Mouse (Mus musculus): Measurements from ENCODE around the gene Pgbd5.
A peak's percentile ranks its signal among the peaks of the same experiment; 100 is the strongest.

Pgbd5 gene

DNA sequence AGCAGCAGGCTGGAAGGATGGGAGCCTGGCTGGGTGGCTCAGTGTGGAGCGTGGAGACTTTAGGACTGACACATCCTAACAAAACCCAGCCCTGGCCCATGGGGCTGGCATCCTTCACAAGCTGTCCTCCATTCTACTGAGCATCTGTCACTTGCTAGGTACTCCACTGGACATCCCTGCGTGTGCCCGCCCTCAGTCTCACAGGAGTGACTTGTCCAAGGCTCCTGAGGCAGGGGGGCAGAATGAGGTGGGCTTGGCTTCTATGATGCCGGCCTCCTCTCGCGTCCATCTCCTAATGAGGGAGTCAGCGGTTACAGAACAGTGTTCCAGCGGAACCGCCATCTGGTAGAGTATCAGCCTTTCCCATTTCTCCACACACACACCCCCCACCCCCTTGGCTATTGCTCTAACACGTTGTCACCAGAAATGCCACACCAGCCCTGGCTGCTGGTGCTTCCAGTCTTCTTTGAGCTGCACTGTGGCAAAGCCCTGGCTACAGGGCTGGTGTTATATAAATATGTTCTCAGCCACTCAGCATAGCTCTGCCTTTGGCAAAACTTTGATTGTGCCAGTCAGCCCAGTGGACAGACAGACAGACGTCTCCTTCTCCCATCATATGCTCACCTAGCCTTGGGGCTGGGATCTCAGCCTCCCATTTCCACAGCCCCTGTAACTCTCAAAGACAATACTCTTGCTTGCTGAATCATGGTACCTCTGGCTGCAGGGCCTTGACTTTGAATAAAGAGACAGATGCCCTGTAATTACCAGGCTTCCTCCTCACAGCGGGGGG is 34.8 kb downstream of the Pgbd5 start:
- Histone ChIP-seq H3K9me3 (ENCODE audit: low read length) (no peaks in the 10 kb centered on the region), H3K27me3 (ENCODE audit: insufficient read depth, low read length) (no peaks in the 10 kb centered on the region), H3K36me3 (ENCODE audit: insufficient read depth, low read length) (peaks cover 10% of the 10 kb centered on the region; the same call in 1 of the 2 replicates), H3K4me1 (replicated peaks; ENCODE audit: low read depth, low read length) (peaks cover 77% of the 10 kb centered on the region), H3K4me3 (replicated peaks; ENCODE audit: low read length) (peak overlapping the region; percentile 20)
- TF ChIP-seq CTCF (conservative IDR thresholded peaks at IDR 0.05; ENCODE audit: low read length) (no peak), NANOG (IDR thresholded peaks at IDR 0.05; ENCODE audit: borderline replicate concordance, low read length) (no peak), POU5F1 (IDR thresholded peaks at IDR 0.05; ENCODE audit: borderline replicate concordance, low read length) (no peak)

DNA sequence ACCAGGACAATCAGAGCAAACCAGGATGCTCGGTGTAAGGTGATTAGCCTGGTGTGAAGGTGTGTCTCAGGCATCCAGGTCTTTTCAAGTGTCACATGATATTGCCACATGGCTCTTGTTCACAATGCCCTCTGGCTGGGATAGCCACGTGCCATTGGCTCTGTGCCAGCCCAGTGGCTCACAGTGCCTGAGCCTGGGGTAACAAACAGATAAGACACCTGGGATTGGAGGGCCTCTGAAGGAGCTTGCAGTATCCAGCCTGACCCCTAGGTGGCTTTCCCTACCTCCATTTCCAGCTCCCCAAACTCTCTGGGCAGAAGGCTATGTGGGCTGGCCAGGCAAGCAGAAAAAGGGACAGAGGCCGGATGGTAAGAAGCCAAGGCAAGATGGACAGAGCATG is 35.6 kb downstream of the Pgbd5 start:
- Histone ChIP-seq H3K9me3 (ENCODE audit: low read length) (no peaks in the 10 kb centered on the region), H3K4me3 (replicated peaks; ENCODE audit: low read length) (no peak overlapping the region), H3K36me3 (ENCODE audit: insufficient read depth, low read length) (peaks cover 8% of the 10 kb centered on the region; the same call in 1 of the 2 replicates), H3K27me3 (ENCODE audit: insufficient read depth, low read length) (no peaks in the 10 kb centered on the region), H3K4me1 (replicated peaks; ENCODE audit: low read depth, low read length) (peaks cover 83% of the 10 kb centered on the region)
- TF ChIP-seq CTCF (conservative IDR thresholded peaks at IDR 0.05; ENCODE audit: low read length) (peak; percentile 78), NANOG (IDR thresholded peaks at IDR 0.05; ENCODE audit: borderline replicate concordance, low read length) (no peak)

DNA sequence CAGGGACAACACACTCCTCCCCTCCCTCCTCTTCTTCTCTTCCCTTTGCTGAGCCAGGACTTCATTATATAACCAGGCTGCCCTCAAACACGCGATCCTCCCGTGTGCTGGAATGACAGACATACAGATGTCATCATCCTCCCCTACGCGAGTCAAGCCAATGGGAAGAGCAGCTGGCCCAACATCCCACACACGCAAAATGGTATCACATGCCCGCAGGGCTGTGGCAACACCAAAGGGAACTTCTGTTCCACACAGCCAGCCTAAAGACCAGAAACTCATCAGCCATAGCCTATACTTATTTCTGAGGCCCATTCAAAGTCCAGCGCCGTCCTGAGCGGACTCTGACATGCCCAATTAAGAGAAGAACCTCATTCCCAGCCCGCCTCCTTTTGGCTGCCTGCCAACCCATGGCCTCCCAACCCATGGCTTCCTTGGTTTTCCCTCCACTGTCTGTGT is 40.0 kb downstream of the Pgbd5 start:
- Histone ChIP-seq H3K9me3 (ENCODE audit: low read length) (no peaks in the 10 kb centered on the region), H3K27me3 (ENCODE audit: insufficient read depth, low read length) (no peaks in the 10 kb centered on the region), H3K4me3 (replicated peaks; ENCODE audit: low read length) (no peak overlapping the region), H3K36me3 (ENCODE audit: insufficient read depth, low read length) (no peaks in the 10 kb centered on the region), H3K4me1 (replicated peaks; ENCODE audit: low read depth, low read length) (peaks cover 58% of the 10 kb centered on the region)
- no peak for TF ChIP-seq CTCF (conservative IDR thresholded peaks at IDR 0.05; ENCODE audit: low read length)
- no peak for TF ChIP-seq NANOG (IDR thresholded peaks at IDR 0.05; ENCODE audit: borderline replicate concordance, low read length)
- no peak for TF ChIP-seq POU5F1 (IDR thresholded peaks at IDR 0.05; ENCODE audit: borderline replicate concordance, low read length)

DNA sequence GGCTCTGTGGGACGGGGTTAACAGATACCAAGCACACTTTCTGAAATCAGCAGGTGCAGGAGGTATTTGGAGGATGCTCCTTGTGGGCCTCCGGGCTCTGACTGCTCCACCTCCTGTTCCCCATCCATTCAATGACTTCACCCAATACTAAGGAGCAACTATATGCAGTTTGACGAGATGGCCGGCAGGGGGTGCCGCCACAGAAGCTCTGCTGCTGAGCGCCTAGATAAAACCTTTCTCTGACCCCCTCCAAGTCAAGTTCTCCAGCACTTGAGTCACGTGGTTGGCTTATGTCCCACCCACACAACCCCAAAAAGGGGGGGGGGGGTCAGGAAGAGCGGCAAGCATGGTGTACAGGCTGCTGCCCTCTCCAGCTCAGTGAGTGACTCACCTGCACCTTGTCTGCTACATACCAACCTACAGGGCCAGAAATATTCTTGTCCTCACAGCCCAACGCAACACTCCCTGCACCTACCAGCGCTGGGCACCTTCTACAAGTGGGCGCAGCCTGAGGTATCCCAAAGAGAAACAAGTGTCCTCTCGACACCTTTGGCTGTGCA is 40.5 kb downstream of the Pgbd5 start:
- TF ChIP-seq NANOG (IDR thresholded peaks at IDR 0.05; ENCODE audit: borderline replicate concordance, low read length) (no peak), POU5F1 (IDR thresholded peaks at IDR 0.05; ENCODE audit: borderline replicate concordance, low read length) (no peak), CTCF (conservative IDR thresholded peaks at IDR 0.05; ENCODE audit: low read length) (peak; percentile 58)
- no peaks in the 10 kb centered on the region for H3K36me3 ChIP-seq (ENCODE audit: insufficient read depth, low read length)

DNA sequence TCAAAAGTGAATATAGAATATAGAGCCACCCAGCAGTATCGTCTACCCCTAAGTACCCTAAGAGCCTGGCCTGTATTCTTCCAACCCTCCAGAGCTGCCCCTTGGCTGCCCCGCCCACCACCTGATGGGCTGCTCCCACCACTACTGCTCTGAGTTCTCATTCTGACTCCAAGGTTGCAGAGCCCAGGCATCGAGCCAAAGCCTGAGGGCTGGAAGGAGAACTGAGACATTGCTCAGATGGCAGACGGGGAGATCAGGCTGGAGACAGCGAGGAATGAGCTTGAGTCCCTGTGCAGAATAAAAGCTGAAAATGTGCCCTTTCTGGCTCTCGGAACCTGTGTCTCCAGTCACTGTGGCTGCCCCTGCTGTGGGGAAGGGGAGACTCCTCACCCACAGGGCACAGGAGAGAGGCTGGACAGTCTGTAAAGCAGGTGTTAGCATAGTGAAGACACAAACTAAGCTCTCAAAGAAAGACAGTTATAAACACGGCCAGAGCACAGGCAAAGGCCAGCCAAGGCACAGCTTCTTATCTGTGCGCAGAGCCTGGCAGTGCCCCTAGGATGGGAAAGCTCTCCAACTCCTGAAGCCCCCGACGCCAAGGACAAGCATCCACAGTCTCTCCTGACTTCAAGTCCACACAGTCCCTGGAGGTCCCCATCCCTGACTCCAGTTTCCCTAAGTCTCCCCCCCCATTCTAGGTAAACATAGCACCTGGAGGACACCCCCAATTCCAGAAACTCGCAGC is 42.0 kb downstream of the Pgbd5 start:
- TF ChIP-seq POU5F1 (IDR thresholded peaks at IDR 0.05; ENCODE audit: borderline replicate concordance, low read length) (no peak), CTCF (conservative IDR thresholded peaks at IDR 0.05; ENCODE audit: low read length) (no peak), NANOG (IDR thresholded peaks at IDR 0.05; ENCODE audit: borderline replicate concordance, low read length) (no peak)
- Histone ChIP-seq H3K4me1 (replicated peaks; ENCODE audit: low read depth, low read length) (peaks cover 42% of the 10 kb centered on the region), H3K9me3 (ENCODE audit: low read length) (no peaks in the 10 kb centered on the region)

More for the DNA sequence above, 40.5 kb downstream of the Pgbd5 start:
- H3K4me3 ChIP-seq (replicated peaks; ENCODE audit: low read length) = no peak overlapping the region
- H3K4me1 ChIP-seq (replicated peaks; ENCODE audit: low read depth, low read length) = peaks cover 53% of the 10 kb centered on the region
- no peaks in the 10 kb centered on the region for H3K9me3 ChIP-seq (ENCODE audit: low read length)
- H3K27me3 ChIP-seq (ENCODE audit: insufficient read depth, low read length) = no peaks in the 10 kb centered on the region

DNA sequence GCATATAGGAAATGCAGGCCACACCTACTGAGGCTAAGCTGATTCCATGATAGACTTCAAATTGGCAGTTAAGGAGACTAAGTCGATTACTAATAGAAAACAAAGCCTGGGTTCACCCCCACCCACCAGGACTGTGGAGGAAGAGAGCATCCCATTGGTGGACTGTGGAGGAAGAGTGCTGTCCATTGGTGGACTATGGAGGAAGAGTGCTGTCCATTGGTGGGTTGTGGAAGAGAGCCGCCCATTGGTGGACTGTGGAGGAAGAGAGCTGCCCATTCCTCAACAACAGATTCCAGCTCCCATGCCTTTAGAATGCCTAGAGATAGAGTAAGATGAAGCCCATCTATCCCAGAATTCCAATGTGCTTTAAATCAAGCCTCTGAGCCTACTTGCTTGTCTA is 42.9 kb downstream of the Pgbd5 start:
- Histone ChIP-seq H3K9me3 (ENCODE audit: low read length) (no peaks in the 10 kb centered on the region), H3K4me3 (replicated peaks; ENCODE audit: low read length) (no peak overlapping the region), H3K27me3 (ENCODE audit: insufficient read depth, low read length) (no peaks in the 10 kb centered on the region), H3K36me3 (ENCODE audit: insufficient read depth, low read length) (no peaks in the 10 kb centered on the region), H3K4me1 (replicated peaks; ENCODE audit: low read depth, low read length) (peaks cover 41% of the 10 kb centered on the region)
- TF ChIP-seq CTCF (conservative IDR thresholded peaks at IDR 0.05; ENCODE audit: low read length) (no peak), NANOG (IDR thresholded peaks at IDR 0.05; ENCODE audit: borderline replicate concordance, low read length) (no peak), POU5F1 (IDR thresholded peaks at IDR 0.05; ENCODE audit: borderline replicate concordance, low read length) (no peak)

More for the DNA sequence above, 42.0 kb downstream of the Pgbd5 start:
- Histone ChIP-seq H3K4me3 (replicated peaks; ENCODE audit: low read length) (no peak overlapping the region), H3K27me3 (ENCODE audit: insufficient read depth, low read length) (no peaks in the 10 kb centered on the region), H3K36me3 (ENCODE audit: insufficient read depth, low read length) (no peaks in the 10 kb centered on the region)

DNA sequence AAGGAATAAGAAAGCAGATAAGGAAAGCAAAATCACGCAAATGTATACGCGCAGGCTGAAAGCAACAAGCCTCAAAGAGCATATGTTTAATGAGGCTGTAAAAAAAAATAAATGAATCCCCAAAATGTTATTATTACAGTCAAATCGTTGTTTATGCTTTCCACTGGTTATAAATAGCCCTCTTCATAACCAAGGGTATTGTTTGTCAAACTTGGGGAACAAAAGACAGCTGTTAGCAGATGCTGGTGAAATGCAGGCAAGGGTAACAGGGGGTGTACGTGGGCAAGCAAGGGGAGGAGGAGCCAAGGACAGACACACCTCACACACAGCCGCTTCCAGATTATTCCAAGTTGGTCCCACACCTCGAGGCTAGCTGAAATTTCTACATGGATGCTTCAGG is 44.1 kb downstream of the Pgbd5 start:
- no peaks in the 10 kb centered on the region for H3K36me3 ChIP-seq (ENCODE audit: insufficient read depth, low read length)
- no peak overlapping the region for H3K4me3 ChIP-seq (replicated peaks; ENCODE audit: low read length)
- no peaks in the 10 kb centered on the region for H3K9me3 ChIP-seq (ENCODE audit: low read length)
- TF ChIP-seq NANOG (IDR thresholded peaks at IDR 0.05; ENCODE audit: borderline replicate concordance, low read length) = no peak
- TF ChIP-seq CTCF (conservative IDR thresholded peaks at IDR 0.05; ENCODE audit: low read length) = no peak
- peaks cover 29% of the 10 kb centered on the region for H3K4me1 ChIP-seq (replicated peaks; ENCODE audit: low read depth, low read length)
- H3K27me3 ChIP-seq (ENCODE audit: insufficient read depth, low read length) = no peaks in the 10 kb centered on the region

DNA sequence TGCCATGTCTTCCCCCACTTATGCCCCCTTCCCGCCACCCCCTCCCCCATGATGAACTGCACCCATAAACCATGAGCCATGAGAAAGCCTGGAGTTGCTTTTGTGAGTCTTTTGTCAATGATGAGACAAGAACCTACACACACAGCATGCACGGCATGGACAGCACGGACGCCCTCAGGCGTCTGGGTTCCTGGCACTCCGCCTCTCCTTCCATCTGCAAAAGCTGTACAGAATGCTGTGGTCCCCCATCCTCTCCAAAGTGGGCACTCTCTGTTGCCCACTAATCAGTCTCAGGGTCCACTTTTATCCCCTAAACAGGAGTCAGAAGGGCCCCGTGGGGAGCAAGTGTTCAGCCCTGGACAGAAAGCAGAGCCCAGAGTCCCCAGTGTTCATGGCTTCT is 44.5 kb downstream of the Pgbd5 start:
- Histone ChIP-seq H3K9me3 (ENCODE audit: low read length) (no peaks in the 10 kb centered on the region), H3K36me3 (ENCODE audit: insufficient read depth, low read length) (no peaks in the 10 kb centered on the region), H3K4me3 (replicated peaks; ENCODE audit: low read length) (no peak overlapping the region), H3K27me3 (ENCODE audit: insufficient read depth, low read length) (no peaks in the 10 kb centered on the region), H3K4me1 (replicated peaks; ENCODE audit: low read depth, low read length) (peaks cover 25% of the 10 kb centered on the region)
- TF ChIP-seq CTCF (conservative IDR thresholded peaks at IDR 0.05; ENCODE audit: low read length) (no peak), NANOG (IDR thresholded peaks at IDR 0.05; ENCODE audit: borderline replicate concordance, low read length) (no peak), POU5F1 (IDR thresholded peaks at IDR 0.05; ENCODE audit: borderline replicate concordance, low read length) (no peak)
